Mouse (Mus musculus): ENCODE results near the gene Aaas. TPM values are rescaled to one million over a fixed set of nuclear protein-coding genes. Genes with fewer than 3 reads are reported as not detected.
A peak's percentile ranks its signal among the peaks of the same experiment; 100 is the strongest.
"Not testable (repeated sequence)": the region's sequence is repeated elsewhere in the genome, so short reads cannot be mapped to it uniquely, and the experiment has no call there.

Gene Aaas
- polyA plus RNA-seq, 1 experiment from 2014 or later: 91.7 TPM

DNA sequence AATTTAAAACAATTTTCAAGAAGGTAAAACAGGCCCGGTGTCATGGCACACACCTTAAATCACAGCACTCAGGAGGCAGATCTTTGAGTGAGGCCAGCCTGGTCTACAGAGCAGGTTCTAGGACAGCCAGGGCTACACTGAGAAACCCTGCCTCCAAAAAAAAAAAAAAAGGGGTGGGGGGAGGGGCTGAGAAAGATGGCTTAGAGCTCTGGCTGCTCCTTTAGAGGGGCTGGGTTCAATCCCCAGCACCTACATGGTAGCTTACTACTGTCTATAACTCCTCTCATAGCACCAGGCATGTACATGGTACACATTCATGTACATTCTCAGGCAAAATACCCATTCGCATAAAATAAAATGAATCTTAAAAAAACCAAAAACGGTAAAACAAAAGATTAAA lies 6.1 kb downstream of the Aaas start:
- no peaks in the 10 kb centered on the region for H3K27me3 ChIP-seq (ENCODE audit: insufficient read depth, low read length)
- H3K9me3 ChIP-seq (ENCODE audit: low read length): no peaks in the 10 kb centered on the region
- H3K9ac ChIP-seq (replicated peaks; ENCODE audit: low read length): no peak overlapping the region
- no peak for ATAC-seq (ENCODE audit: low FRiP score, low TSS enrichment)
- WGBS: 96% methylated on average over 3 of the region's 3 CpGs
- H3K27ac ChIP-seq (ENCODE audit: low read length): no peak overlapping the region
- H3K4me1 ChIP-seq (ENCODE audit: insufficient read depth, low read length): peaks cover under 1% of the 10 kb centered on the region
- H3K36me3 ChIP-seq (ENCODE audit: insufficient read depth, low read length): peaks cover 33% of the 10 kb centered on the region
- no peak overlapping the region for H3K4me2 ChIP-seq (replicated peaks; ENCODE audit: low read depth, low read length)
- no peak overlapping the region for H3K4me3 ChIP-seq (ENCODE audit: low read length)

DNA sequence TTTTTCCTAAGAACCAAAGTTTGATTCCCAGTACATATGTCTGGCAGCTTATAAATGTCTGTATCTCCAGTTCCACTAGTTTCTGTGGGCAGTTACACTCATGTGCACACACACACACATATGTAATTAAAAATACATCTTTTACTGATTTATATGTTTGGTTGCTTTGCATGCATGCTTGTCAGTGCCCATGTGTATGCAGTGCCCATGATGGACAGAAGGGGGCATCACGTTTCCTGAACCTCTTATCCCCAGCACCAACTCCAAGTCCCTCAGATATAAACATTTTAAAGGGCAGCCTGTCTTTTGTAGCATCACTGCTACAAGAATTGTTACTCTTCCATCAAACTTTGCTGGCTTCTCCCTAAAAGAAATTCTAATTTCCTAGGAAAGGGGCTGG lies 9.0 kb downstream of the Aaas start:
- Histone ChIP-seq H3K4me3 (ENCODE audit: low read length) (no peak overlapping the region), H3K27ac (ENCODE audit: low read length) (no peak overlapping the region), H3K9ac (replicated peaks; ENCODE audit: low read length) (no peak overlapping the region), H3K36me3 (ENCODE audit: insufficient read depth, low read length) (peaks cover 51% of the 10 kb centered on the region), H3K4me1 (ENCODE audit: insufficient read depth, low read length) (no peaks in the 10 kb centered on the region), H3K27me3 (ENCODE audit: insufficient read depth, low read length) (no peaks in the 10 kb centered on the region), H3K9me3 (ENCODE audit: low read length) (no peaks in the 10 kb centered on the region), H3K4me2 (replicated peaks; ENCODE audit: low read depth, low read length) (no peak overlapping the region)
- no peak for ATAC-seq (ENCODE audit: low FRiP score, low TSS enrichment)
- 10% methylated on average over 1 of the region's 1 CpGs for WGBS

DNA sequence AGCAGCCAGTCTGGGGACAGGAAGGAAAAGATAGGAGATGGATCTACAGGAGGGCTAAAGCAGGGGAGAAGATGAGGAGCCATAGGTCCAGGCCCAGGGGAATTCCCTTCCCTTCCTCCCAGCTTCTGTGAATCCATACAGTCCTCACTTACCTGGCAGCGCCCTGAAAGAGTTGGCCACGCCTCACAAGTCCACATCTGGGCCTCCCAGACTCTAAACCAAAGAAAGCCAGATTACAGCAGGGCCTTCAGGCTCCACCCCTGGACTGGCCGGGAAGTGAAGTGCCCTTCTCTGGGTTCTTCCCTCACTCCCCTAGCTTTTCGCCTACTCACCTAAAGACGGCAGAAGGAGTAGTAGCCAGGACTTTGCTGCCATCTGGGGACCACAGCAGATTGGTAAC lies 11.0 kb downstream of the Aaas start:
- 67% methylated on average over 5 of the region's 5 CpGs for WGBS
- H3K27me3 ChIP-seq (ENCODE audit: insufficient read depth, low read length): no peaks in the 10 kb centered on the region
- no peaks in the 10 kb centered on the region for H3K4me1 ChIP-seq (ENCODE audit: insufficient read depth, low read length)
- no peaks in the 10 kb centered on the region for H3K9me3 ChIP-seq (ENCODE audit: low read length)
- no peak overlapping the region for H3K4me3 ChIP-seq (ENCODE audit: low read length)
- no peak for ATAC-seq (ENCODE audit: low FRiP score, low TSS enrichment)
- H3K36me3 ChIP-seq (ENCODE audit: insufficient read depth, low read length): peaks cover 46% of the 10 kb centered on the region
- H3K4me2 ChIP-seq (replicated peaks; ENCODE audit: low read depth, low read length): no peak overlapping the region
- no peak overlapping the region for H3K27ac ChIP-seq (ENCODE audit: low read length)
- no peak overlapping the region for H3K9ac ChIP-seq (replicated peaks; ENCODE audit: low read length)

- Histone ChIP-seq H3K9ac (replicated peaks; ENCODE audit: low read length) (no peak overlapping the region), H3K4me2 (replicated peaks; ENCODE audit: low read depth, low read length) (no peak overlapping the region), H3K27ac (ENCODE audit: low read length) (no peak overlapping the region), H3K9me3 (ENCODE audit: low read length) (no peaks in the 10 kb centered on the region), H3K4me1 (ENCODE audit: insufficient read depth, low read length) (peaks cover 15% of the 10 kb centered on the region), H3K27me3 (ENCODE audit: insufficient read depth, low read length) (no peaks in the 10 kb centered on the region), H3K4me3 (ENCODE audit: low read length) (no peak overlapping the region), H3K36me3 (ENCODE audit: insufficient read depth, low read length) (peaks cover 54% of the 10 kb centered on the region)
- no peak for ATAC-seq (ENCODE audit: low FRiP score, low TSS enrichment)
- 88% methylated on average over 4 of the region's 4 CpGs for WGBS
Observed at GRCm38 (mm10) chr15:102336946-102337345, 13.6 kb downstream of the Aaas start.

DNA sequence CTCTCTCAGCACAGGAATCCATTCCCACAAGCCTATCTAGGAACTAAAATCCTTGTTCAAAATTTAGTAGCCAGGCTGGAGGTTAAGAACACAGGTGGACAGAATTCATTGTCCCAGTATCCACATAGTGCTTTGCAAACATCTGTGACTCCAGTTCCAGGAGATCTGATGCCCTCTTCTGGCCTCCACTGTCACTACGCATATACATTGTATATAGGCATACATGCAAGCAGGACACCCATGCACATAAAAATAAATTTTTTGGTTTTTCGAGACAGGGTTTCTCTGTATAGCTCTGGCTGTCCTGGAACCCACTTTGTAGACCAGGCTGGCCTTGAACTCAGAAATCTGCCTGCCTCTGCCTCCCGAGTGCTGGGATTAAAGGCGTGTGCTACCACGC lies 14.6 kb downstream of the Aaas start:
- Histone ChIP-seq H3K4me1 (ENCODE audit: insufficient read depth, low read length) (peaks cover 20% of the 10 kb centered on the region), H3K36me3 (ENCODE audit: insufficient read depth, low read length) (peaks cover 54% of the 10 kb centered on the region)
- not testable (repeated sequence) for ATAC-seq (ENCODE audit: low FRiP score, low TSS enrichment); H3K27ac ChIP-seq (ENCODE audit: low read length); H3K9me3 ChIP-seq (ENCODE audit: low read length); H3K9ac ChIP-seq (replicated peaks; ENCODE audit: low read length); H3K4me3 ChIP-seq (ENCODE audit: low read length); H3K4me2 ChIP-seq (replicated peaks; ENCODE audit: low read depth, low read length); H3K27me3 ChIP-seq (ENCODE audit: insufficient read depth, low read length)
- 93% methylated on average over 5 of the region's 5 CpGs for WGBS

- H3K9ac ChIP-seq (replicated peaks; ENCODE audit: low read length): no peak overlapping the region
- H3K27me3 ChIP-seq (ENCODE audit: insufficient read depth, low read length): no peaks in the 10 kb centered on the region
- peaks cover 20% of the 10 kb centered on the region for H3K4me1 ChIP-seq (ENCODE audit: insufficient read depth, low read length)
- peaks cover 58% of the 10 kb centered on the region for H3K36me3 ChIP-seq (ENCODE audit: insufficient read depth, low read length)
- no peaks in the 10 kb centered on the region for H3K9me3 ChIP-seq (ENCODE audit: low read length)
- H3K4me3 ChIP-seq (ENCODE audit: low read length): no peak overlapping the region
- WGBS: 86% methylated on average over 8 of the region's 8 CpGs
- no peak overlapping the region for H3K27ac ChIP-seq (ENCODE audit: low read length)
- H3K4me2 ChIP-seq (replicated peaks; ENCODE audit: low read depth, low read length): no peak overlapping the region
- no peak for ATAC-seq (ENCODE audit: low FRiP score, low TSS enrichment)
Observed at GRCm38 (mm10) chr15:102335254-102335653, 15.3 kb downstream of the Aaas start.

GRCm38 (mm10) chr15:102331610-102332015 lies 19.0 kb downstream of the Aaas start, which contains the start of gene Myg1:
Myg1 (plus strand) TSS chr15:102331709.
- Histone ChIP-seq H3K27me3 (ENCODE audit: insufficient read depth, low read length) (no peaks in the 10 kb centered on the region), H3K4me2 (replicated peaks; ENCODE audit: low read depth, low read length) (peak within 1 kb of the TSS; percentile 86), H3K36me3 (ENCODE audit: insufficient read depth, low read length) (peaks cover 42% of the 10 kb centered on the region), H3K9ac (replicated peaks; ENCODE audit: low read length) (peak within 1 kb of the TSS; percentile 72), H3K9me3 (ENCODE audit: low read length) (no peaks in the 10 kb centered on the region), H3K27ac (ENCODE audit: low read length) (peak within 1 kb of the TSS; percentile 80), H3K4me1 (ENCODE audit: insufficient read depth, low read length) (peaks cover 29% of the 10 kb centered on the region), H3K4me3 (ENCODE audit: low read length) (peak within 1 kb of the TSS; percentile 73)
- peak; percentile 91 for ATAC-seq (ENCODE audit: low FRiP score, low TSS enrichment)
- WGBS: under 1% methylated on average over 30 of the region's 30 CpGs

GRCm38 (mm10) chr15:102326892-102327291 lies 23.7 kb downstream of the Aaas start:
- 54% methylated on average over 8 of the region's 8 CpGs for WGBS
- Histone ChIP-seq H3K9ac (replicated peaks; ENCODE audit: low read length) (peak overlapping the region; percentile 92), H3K4me2 (replicated peaks; ENCODE audit: low read depth, low read length) (peak overlapping the region; percentile 75), H3K4me1 (ENCODE audit: insufficient read depth, low read length) (peaks cover 17% of the 10 kb centered on the region), H3K36me3 (ENCODE audit: insufficient read depth, low read length) (peaks cover 36% of the 10 kb centered on the region), H3K9me3 (ENCODE audit: low read length) (no peaks in the 10 kb centered on the region), H3K4me3 (ENCODE audit: low read length) (peak overlapping the region; percentile 78), H3K27ac (ENCODE audit: low read length) (peak overlapping the region; percentile 82; the same call in 1 of the 2 replicates), H3K27me3 (ENCODE audit: insufficient read depth, low read length) (no peaks in the 10 kb centered on the region)
- no peak for ATAC-seq (ENCODE audit: low FRiP score, low TSS enrichment)

GRCm38 (mm10) chr15:102326022-102326576 lies 24.5 kb downstream of the Aaas start, which contains the start of gene Pfdn5:
Pfdn5 (plus strand) TSS chr15:102326116.
- Histone ChIP-seq H3K27ac (ENCODE audit: low read length) (peak within 1 kb of the TSS; percentile 82), H3K9ac (replicated peaks; ENCODE audit: low read length) (peak within 1 kb of the TSS; percentile 92), H3K4me2 (replicated peaks; ENCODE audit: low read depth, low read length) (peak within 1 kb of the TSS; percentile 75), H3K27me3 (ENCODE audit: insufficient read depth, low read length) (no peaks in the 10 kb centered on the region), H3K4me3 (ENCODE audit: low read length) (peak within 1 kb of the TSS; percentile 78), H3K36me3 (ENCODE audit: insufficient read depth, low read length) (peaks cover 40% of the 10 kb centered on the region), H3K4me1 (ENCODE audit: insufficient read depth, low read length) (peaks cover 14% of the 10 kb centered on the region), H3K9me3 (ENCODE audit: low read length) (no peaks in the 10 kb centered on the region)
- under 1% methylated on average over 40 of the region's 40 CpGs for WGBS
- peak; percentile 90 for ATAC-seq (ENCODE audit: low FRiP score, low TSS enrichment)

- WGBS: 76% methylated on average over 12 of the region's 12 CpGs
- Histone ChIP-seq H3K9me3 (ENCODE audit: low read length) (no peaks in the 10 kb centered on the region), H3K27me3 (ENCODE audit: insufficient read depth, low read length) (no peaks in the 10 kb centered on the region), H3K4me2 (replicated peaks; ENCODE audit: low read depth, low read length) (peak overlapping the region; percentile 75), H3K4me1 (ENCODE audit: insufficient read depth, low read length) (peaks cover 12% of the 10 kb centered on the region), H3K9ac (replicated peaks; ENCODE audit: low read length) (no peak overlapping the region), H3K36me3 (ENCODE audit: insufficient read depth, low read length) (peaks cover 38% of the 10 kb centered on the region), H3K27ac (ENCODE audit: low read length) (no peak overlapping the region), H3K4me3 (ENCODE audit: low read length) (peak overlapping the region; percentile 78; the same call in 1 of the 2 replicates)
- no peak for ATAC-seq (ENCODE audit: low FRiP score, low TSS enrichment)
Observed at GRCm38 (mm10) chr15:102324654-102325473, 25.7 kb downstream of the Aaas start.
